Mouse (Mus musculus): ENCODE results near the gene Pdzd4. TPM values are rescaled to one million over a fixed set of nuclear protein-coding genes. Genes with fewer than 3 reads are reported as not detected.

The Pdzd4 gene
- polyA plus RNA-seq, 1 experiment from 2014 or later, result 1.2 TPM

- Histone ChIP-seq H3K4me2 (replicated peaks) (no peak overlapping the region), H3K27me3 (no peaks in the 10 kb centered on the region), H3K27ac (no peak overlapping the region), H3K4me3 (no peak overlapping the region), H3K9me3 (no peaks in the 10 kb centered on the region), H3K36me3 (peaks cover 36% of the 10 kb centered on the region), H3K4me1 (0 out of 2 replicates have a peak, but pooled peaks cover 7% of the 10 kb centered on the region), H3K9ac (0 out of 2 replicates have a peak overlapping the region, but pooled peaks have one; percentile 13)
- 70% methylated on average over 10 of the region's 10 CpGs for WGBS
- ATAC-seq (ENCODE audit: low FRiP score, low read depth), result peak; percentile 68; the same call in 1 of the 2 replicates
Measured at GRCm38 (mm10) chrX:73774802-73775483, 49.8 kb downstream of the Pdzd4 start.

DNA sequence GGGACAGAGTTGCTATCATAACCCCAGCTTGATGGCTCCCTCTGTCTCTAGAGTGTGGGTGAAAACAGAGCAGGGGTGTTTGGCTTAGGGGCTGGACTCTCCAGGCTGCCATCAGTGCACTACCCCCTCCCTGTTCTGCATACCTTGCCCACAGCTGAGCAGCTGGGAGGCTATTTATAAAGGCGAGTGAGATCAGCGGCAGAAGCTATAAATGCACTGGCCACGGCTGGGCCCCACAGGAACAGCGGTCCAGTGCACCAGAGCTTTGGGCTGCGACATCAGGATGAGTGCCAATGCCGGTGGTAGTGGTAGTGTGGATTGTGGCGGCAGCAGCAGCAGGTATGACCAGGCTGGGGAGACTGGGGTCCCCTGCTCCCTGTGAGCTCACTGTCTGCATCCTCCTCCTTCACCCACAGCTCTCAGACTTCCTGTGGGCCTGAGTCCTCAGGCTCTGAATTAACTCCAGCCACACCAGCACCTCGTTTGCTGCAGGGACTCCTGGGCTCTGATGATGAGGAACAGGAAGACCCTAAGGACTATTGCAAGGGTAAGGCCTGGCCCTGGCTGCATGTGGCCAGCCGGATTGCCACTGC is 50.5 kb downstream of the Pdzd4 start, which contains the start of gene Srpk3:
Gene Srpk3 (plus strand): TSS at position 238 of the 593 bp plus-strand sequence.
- Histone ChIP-seq H3K27me3 (no peaks in the 10 kb centered on the region), H3K4me3 (no peak within 1 kb of the TSS), H3K27ac (no peak within 1 kb of the TSS; the same call in 1 of the 2 replicates), H3K4me1 (0 out of 2 replicates have a peak, but pooled peaks cover 7% of the 10 kb centered on the region), H3K9ac (0 out of 2 replicates have a peak within 1 kb of the TSS, but pooled peaks have one; percentile 13), H3K9me3 (no peaks in the 10 kb centered on the region), H3K4me2 (replicated peaks) (no peak within 1 kb of the TSS), H3K36me3 (peaks cover 30% of the 10 kb centered on the region)
- ATAC-seq (ENCODE audit: low FRiP score, low read depth), result peak; percentile 17; the same call in 1 of the 2 replicates
- 38% methylated on average over 9 of the region's 9 CpGs for WGBS

- H3K4me3 ChIP-seq, result no peak overlapping the region
- no peak overlapping the region for H3K27ac ChIP-seq
- H3K27me3 ChIP-seq, result no peaks in the 10 kb centered on the region; the same call in 1 of the 2 replicates
- H3K4me1 ChIP-seq, result no peaks in the 10 kb centered on the region
- ATAC-seq (ENCODE audit: low FRiP score, low read depth), result no peak
- 48% methylated on average over 9 of the region's 9 CpGs for WGBS
- H3K4me2 ChIP-seq (replicated peaks), result no peak overlapping the region
- H3K36me3 ChIP-seq, result no peaks in the 10 kb centered on the region
- H3K9me3 ChIP-seq, result no peaks in the 10 kb centered on the region
- H3K9ac ChIP-seq, result no peak overlapping the region
Measured at GRCm38 (mm10) chrX:73767267-73767666, 57.5 kb downstream of the Pdzd4 start.

GRCm38 (mm10) chrX:73765311-73765710 is 59.5 kb downstream of the Pdzd4 start:
- H3K4me3 ChIP-seq, result no peak overlapping the region
- H3K9me3 ChIP-seq, result no peaks in the 10 kb centered on the region
- no peak for ATAC-seq (ENCODE audit: low FRiP score, low read depth)
- H3K27me3 ChIP-seq, result no peaks in the 10 kb centered on the region; the same call in 1 of the 2 replicates
- H3K27ac ChIP-seq, result no peak overlapping the region
- H3K4me2 ChIP-seq (replicated peaks), result no peak overlapping the region
- H3K4me1 ChIP-seq, result no peaks in the 10 kb centered on the region
- WGBS, result 65% methylated on average over 1 of the region's 1 CpGs
- no peaks in the 10 kb centered on the region for H3K36me3 ChIP-seq
- no peak overlapping the region for H3K9ac ChIP-seq

DNA sequence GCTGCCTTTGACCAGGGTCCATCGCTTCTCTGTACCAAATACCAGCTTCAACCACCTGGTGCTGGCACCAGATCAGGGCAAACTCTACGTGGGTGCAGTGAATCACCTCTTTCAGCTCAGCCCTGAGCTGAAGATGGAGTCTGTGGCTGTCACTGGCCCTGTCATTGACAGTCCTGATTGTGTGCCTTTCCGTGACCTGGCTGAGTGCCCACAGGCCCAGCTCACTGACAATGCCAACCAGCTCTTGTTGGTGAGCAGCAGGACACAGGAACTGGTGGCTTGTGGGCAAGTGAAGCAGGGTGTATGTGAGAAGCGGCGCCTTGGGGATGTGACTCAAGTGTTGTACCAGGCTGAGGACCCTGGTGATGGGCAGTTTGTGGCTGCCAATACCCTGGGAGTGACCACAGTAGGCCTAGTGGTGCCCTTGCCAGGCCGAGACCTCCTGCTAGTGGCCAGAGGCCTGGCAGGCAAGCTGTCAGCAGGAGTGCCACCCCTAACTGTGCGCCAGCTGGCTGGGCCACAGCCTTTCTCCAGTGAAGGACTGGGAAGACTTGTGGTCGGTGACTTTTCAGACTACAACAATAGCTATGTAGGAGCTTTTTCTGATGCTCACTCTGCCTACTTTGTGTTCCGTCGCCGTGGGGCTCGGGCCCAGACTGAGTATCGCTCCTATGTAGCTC is 66.0 kb downstream of the Pdzd4 start:
- Histone ChIP-seq H3K27ac (no peak overlapping the region), H3K9me3 (no peaks in the 10 kb centered on the region), H3K4me2 (replicated peaks) (no peak overlapping the region), H3K9ac (no peak overlapping the region), H3K4me3 (no peak overlapping the region), H3K27me3 (peaks cover 10% of the 10 kb centered on the region; the same call in 1 of the 2 replicates), H3K4me1 (no peaks in the 10 kb centered on the region), H3K36me3 (no peaks in the 10 kb centered on the region)
- ATAC-seq (ENCODE audit: low FRiP score, low read depth), result no peak
- 83% methylated on average over 13 of the region's 13 CpGs for WGBS

DNA sequence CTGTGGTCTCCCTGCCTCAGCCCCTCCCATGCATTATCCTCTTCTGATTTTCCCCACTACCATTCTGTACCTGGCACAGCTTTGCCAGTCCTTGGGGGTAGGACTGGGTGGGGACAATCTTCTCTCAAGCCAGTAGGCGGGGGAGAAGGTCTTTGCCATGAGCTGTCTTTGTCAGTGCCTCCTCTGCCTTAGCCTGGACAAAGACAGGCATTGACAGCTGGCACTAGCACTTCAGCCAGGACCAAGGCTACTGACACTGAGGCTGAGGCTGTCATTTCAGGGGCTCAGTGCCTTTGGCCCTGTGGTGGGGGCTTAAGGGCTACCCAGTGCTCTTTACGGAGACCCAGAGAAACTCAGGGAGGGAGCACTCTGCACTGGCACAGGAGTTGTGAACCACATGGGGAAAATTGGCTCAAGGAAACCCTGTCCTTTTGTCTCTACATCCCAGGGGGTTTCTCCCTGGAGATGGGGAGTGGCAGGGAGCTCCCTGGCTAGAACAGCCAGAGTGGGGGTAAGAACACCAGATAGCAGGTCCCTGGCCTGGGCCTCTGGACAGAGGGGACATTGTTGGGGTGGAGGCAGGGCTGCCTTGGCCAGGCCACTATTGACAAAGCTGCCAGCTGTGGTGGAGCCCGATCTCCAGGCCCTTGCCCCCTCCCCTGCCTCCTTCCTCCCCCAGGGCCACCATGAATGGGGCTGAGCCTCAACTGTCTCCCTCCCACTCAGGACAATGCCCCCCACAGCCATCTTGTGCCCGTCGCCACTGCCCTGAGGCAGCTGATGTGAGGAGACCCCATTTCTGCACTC is 68.2 kb downstream of the Pdzd4 start, which contains the start of gene Plxnb3:
Gene Plxnb3 (plus strand): TSS at position 757 of the 807 bp plus-strand sequence.
- no peak for ATAC-seq (ENCODE audit: low FRiP score, low read depth)
- H3K36me3 ChIP-seq, result no peaks in the 10 kb centered on the region
- no peak within 1 kb of the TSS for H3K9ac ChIP-seq
- no peaks in the 10 kb centered on the region for H3K4me1 ChIP-seq
- 73% methylated on average over 5 of the region's 5 CpGs for WGBS
- H3K27ac ChIP-seq, result no peak within 1 kb of the TSS
- no peaks in the 10 kb centered on the region for H3K9me3 ChIP-seq
- H3K4me3 ChIP-seq, result no peak within 1 kb of the TSS
- H3K27me3 ChIP-seq, result peaks cover 10% of the 10 kb centered on the region; the same call in 1 of the 2 replicates
- H3K4me2 ChIP-seq (replicated peaks), result no peak within 1 kb of the TSS

DNA sequence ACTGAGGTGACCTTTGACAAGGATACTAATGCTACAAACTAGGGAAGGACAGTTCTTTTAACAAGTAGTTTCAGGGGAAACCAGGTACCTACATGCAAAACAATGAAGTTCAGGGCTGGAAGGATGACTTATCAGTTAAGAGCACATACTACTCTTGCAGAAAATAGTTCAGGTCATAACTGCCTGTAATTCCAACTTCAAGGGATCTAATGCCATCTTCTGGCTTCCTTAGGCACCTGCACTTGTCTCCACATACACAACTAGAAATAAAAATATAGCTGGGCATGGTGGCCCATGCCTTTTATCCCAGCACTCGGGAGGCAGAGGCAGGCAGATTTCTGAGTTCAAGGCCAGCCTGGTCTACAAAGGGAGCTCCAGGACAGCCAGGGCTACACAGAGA is 75.8 kb downstream of the Pdzd4 start:
- H3K36me3 ChIP-seq, result no peaks in the 10 kb centered on the region
- WGBS, result 85% methylated on average over 1 of the region's 1 CpGs
- no peak overlapping the region for H3K9ac ChIP-seq
- ATAC-seq (ENCODE audit: low FRiP score, low read depth), result no peak
- H3K9me3 ChIP-seq, result no peaks in the 10 kb centered on the region
- H3K4me3 ChIP-seq, result no peak overlapping the region
- H3K4me1 ChIP-seq, result no peaks in the 10 kb centered on the region
- no peak overlapping the region for H3K27ac ChIP-seq
- no peak overlapping the region for H3K4me2 ChIP-seq (replicated peaks)
- no peaks in the 10 kb centered on the region for H3K27me3 ChIP-seq

- Histone ChIP-seq H3K9ac (no peak overlapping the region), H3K4me1 (no peaks in the 10 kb centered on the region), H3K27ac (no peak overlapping the region), H3K36me3 (no peaks in the 10 kb centered on the region), H3K4me3 (no peak overlapping the region), H3K27me3 (no peaks in the 10 kb centered on the region), H3K4me2 (replicated peaks) (no peak overlapping the region), H3K9me3 (no peaks in the 10 kb centered on the region)
- WGBS, result 70% methylated on average over 1 of the region's 1 CpGs
- ATAC-seq (ENCODE audit: low FRiP score, low read depth), result no peak
Measured at GRCm38 (mm10) chrX:73744774-73745481, 79.8 kb downstream of the Pdzd4 start.

Other genes starting within 250 kb of the Pdzd4 start
- gene Dusp9, start 185.6 kb downstream of the Pdzd4 start, polyA plus RNA-seq (2015; fragmentation: Nextera tagmentation; extraction: Ambion mirVana), result 22.6 and 23.2 TPM in 2 replicates
- 21.7 TPM in 2 replicates for gene Pnck, start 164.9 kb downstream of the Pdzd4 start, polyA plus RNA-seq (2015; fragmentation: Nextera tagmentation; extraction: Ambion mirVana)
- 8.3 and 8.8 TPM in 2 replicates for gene Slc6a8, start 151.8 kb downstream of the Pdzd4 start, polyA plus RNA-seq (2015; fragmentation: Nextera tagmentation; extraction: Ambion mirVana)
- gene Bcap31, start 108.8 kb downstream of the Pdzd4 start, polyA plus RNA-seq (2015; fragmentation: Nextera tagmentation; extraction: Ambion mirVana), result 211 and 215 TPM in 2 replicates
- 16.1 and 17.1 TPM in 2 replicates for gene Abcd1, start 108.4 kb downstream of the Pdzd4 start, polyA plus RNA-seq (2015; fragmentation: Nextera tagmentation; extraction: Ambion mirVana)
- 0.37 and 0.48 TPM in 2 replicates for gene Plxnb3, start 67.9 kb downstream of the Pdzd4 start, polyA plus RNA-seq (2015; fragmentation: Nextera tagmentation; extraction: Ambion mirVana)
- 23.8 and 25.7 TPM in 2 replicates for gene Srpk3, start 50.6 kb downstream of the Pdzd4 start, polyA plus RNA-seq (2015; fragmentation: Nextera tagmentation; extraction: Ambion mirVana)
- gene Idh3g, start 38.1 kb downstream of the Pdzd4 start, polyA plus RNA-seq (2015; fragmentation: Nextera tagmentation; extraction: Ambion mirVana), result 200 and 206 TPM in 2 replicates
- 182 TPM in 2 replicates for gene Ssr4, start 37.9 kb downstream of the Pdzd4 start, polyA plus RNA-seq (2015; fragmentation: Nextera tagmentation; extraction: Ambion mirVana)
- gene Avpr2, start 67.1 kb upstream of the Pdzd4 start, polyA plus RNA-seq (2015; fragmentation: Nextera tagmentation; extraction: Ambion mirVana), result 0.05 and 0.13 TPM in 2 replicates
- 2.0 and 2.6 TPM in 2 replicates for gene L1cam, start 71.1 kb upstream of the Pdzd4 start, polyA plus RNA-seq (2015; fragmentation: Nextera tagmentation; extraction: Ambion mirVana)
- 3.0 and 3.9 TPM in 2 replicates for gene Arhgap4, start 96.9 kb upstream of the Pdzd4 start, polyA plus RNA-seq (2015; fragmentation: Nextera tagmentation; extraction: Ambion mirVana)
- gene Naa10, start 97.0 kb upstream of the Pdzd4 start, polyA plus RNA-seq (2015; fragmentation: Nextera tagmentation; extraction: Ambion mirVana), result 138 and 139 TPM in 2 replicates
- gene Renbp, start 105.9 kb upstream of the Pdzd4 start, polyA plus RNA-seq (2015; fragmentation: Nextera tagmentation; extraction: Ambion mirVana), result 29.7 and 32.3 TPM in 2 replicates
- 62.0 and 64.6 TPM in 2 replicates for gene Hcfc1, start 141.4 kb upstream of the Pdzd4 start, polyA plus RNA-seq (2015; fragmentation: Nextera tagmentation; extraction: Ambion mirVana)
- 54.3 and 60.5 TPM in 2 replicates for gene Irak1, start 198.9 kb upstream of the Pdzd4 start, polyA plus RNA-seq (2015; fragmentation: Nextera tagmentation; extraction: Ambion mirVana)